Mouse (Mus musculus) limb, embryonic 15.5 days (tissue): Measurements from ENCODE around the gene Tmem81. TPM values are rescaled to one million over a fixed set of nuclear protein-coding genes. Genes with fewer than 3 reads are reported as not detected.

Experiments used
- ATAC-seq: fragments of 200-750 bp; cut with Nextera tagmentation; 2 replicates; pipeline ENCODE4 v1.8.0; 2017; ENCODE audit warnings: low read depth, moderate TSS enrichment; ENCODE audit not compliant: insufficient number of reproducible peaks, low FRiP score, low TSS enrichment
- H3K27ac ChIP-seq: fragments of 300-500 bp; sonication (generic); 2 replicates; pipeline ENCODE4 v1.5.1; 2015; ENCODE audit warnings: moderate library complexity, mild to moderate bottlenecking, inconsistent platforms
- H3K27me3 ChIP-seq: fragments of 300-500 bp; sonication (generic); 2 replicates; pipeline ENCODE4 v1.6.1; 2015; ENCODE audit warnings: inconsistent platforms
- H3K36me3 ChIP-seq: fragments of 300-500 bp; sonication (generic); 2 replicates; pipeline ENCODE4 v1.6.1; 2015; ENCODE audit warnings: inconsistent platforms
- H3K4me1 ChIP-seq: fragments of 300-500 bp; sonication (generic); 2 replicates; pipeline ENCODE4 v1.6.1; 2015; ENCODE audit warnings: inconsistent platforms
- H3K4me2 ChIP-seq: fragments of 300-500 bp; sonication (generic); 2 replicates; pipeline ENCODE4 v1.6.1; 2015; ENCODE audit warnings: mild to moderate bottlenecking, inconsistent platforms
- H3K4me3 ChIP-seq: fragments of 300-500 bp; sonication (generic); 2 replicates; pipeline ENCODE4 v1.5.1; 2015; ENCODE audit warnings: mild to moderate bottlenecking, inconsistent platforms
- H3K9ac ChIP-seq: fragments of 300-500 bp; sonication (generic); 2 replicates; pipeline ENCODE4 v1.6.1; 2015; ENCODE audit warnings: inconsistent platforms
- H3K9me3 ChIP-seq: fragments of 300-500 bp; sonication (generic); 2 replicates; pipeline ENCODE4 v1.6.1; 2016; ENCODE audit warnings: inconsistent platforms
- WGBS: fragments of 180-500 bp; shearing (Covaris S2); methylation state at CpG from one replicate; pipeline ENCODE4 v1.1.7; 2015; 5-methylcytosine and 5-hydroxymethylcytosine counted together
- polyA plus RNA-seq: library from polyadenylated mRNA; unstranded; fragments of >200 nt; fragmentation: Nextera tagmentation; extraction: Ambion mirVana; gene quantifications from 2 replicates; pipeline ENCODE4 v1.2.1, GENCODE M21; 2015

Gene Tmem81
- polyA plus RNA-seq, 1 experiment from 2014 or later, result 1.3 TPM

DNA sequence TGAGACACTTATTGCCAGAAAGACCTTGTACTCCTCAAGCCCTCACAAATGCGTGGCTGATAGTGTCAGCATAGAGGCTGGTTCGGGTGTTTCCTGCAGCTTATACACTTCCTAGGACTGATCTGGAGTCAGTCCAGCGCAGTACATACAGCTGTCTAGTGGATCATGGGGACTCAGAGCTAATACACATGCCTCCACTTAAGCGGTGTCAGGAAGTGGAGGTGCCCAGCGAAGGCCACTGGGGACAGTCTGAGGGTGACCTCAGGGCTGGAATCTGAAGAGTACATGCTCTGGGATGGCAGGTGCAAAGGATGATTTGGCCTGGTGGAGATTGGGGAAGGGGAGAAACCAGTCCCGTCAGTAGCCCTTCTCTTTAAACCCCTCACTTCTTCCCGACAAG lies 34.7 kb downstream of the Tmem81 start:
- Histone ChIP-seq H3K4me3 (no peak overlapping the region), H3K4me2 (no peak overlapping the region), H3K36me3 (no peaks in the 10 kb centered on the region), H3K27ac (no peak overlapping the region), H3K4me1 (peaks cover 20% of the 10 kb centered on the region), H3K9me3 (no peaks in the 10 kb centered on the region), H3K27me3 (peaks cover 65% of the 10 kb centered on the region), H3K9ac (no peak overlapping the region)
- 56% methylated on average over 7 of the region's 7 CpGs for WGBS
- no peak for ATAC-seq

DNA sequence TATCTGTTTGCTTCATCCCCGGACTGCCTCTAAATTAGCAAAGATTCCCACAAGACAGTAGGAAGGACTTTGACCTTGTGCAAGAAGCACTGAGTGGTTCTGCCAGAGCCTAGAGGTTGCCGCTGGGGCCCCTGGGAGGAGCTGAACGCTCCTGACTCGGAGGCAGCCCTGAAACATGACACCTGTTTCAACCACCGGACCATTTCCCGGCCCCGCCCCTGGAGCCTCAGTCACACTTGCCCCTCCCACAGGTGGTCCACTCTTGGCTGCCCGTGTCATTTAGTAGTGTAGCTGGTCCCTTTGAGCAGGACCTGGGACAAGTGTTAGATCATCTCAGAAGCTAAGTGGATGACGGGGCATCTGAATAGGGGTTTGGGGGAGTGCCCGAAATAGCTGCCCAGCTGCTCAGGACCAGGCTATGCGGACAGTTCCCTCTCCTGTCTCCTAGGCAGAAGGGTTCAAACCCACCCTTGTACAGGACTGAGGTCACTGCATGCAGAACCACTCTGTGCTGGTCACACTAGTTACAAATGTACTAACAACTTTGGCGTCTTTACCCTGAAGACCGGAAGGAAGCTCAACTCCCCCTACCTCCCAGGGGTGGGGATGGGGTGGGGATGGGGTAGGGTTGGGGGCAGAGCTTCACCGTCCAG lies 35.3 kb downstream of the Tmem81 start:
- Histone ChIP-seq H3K9me3 (no peaks in the 10 kb centered on the region), H3K4me2 (no peak overlapping the region), H3K4me3 (no peak overlapping the region), H3K27ac (no peak overlapping the region), H3K36me3 (no peaks in the 10 kb centered on the region), H3K9ac (no peak overlapping the region), H3K27me3 (peaks cover 71% of the 10 kb centered on the region), H3K4me1 (peaks cover 20% of the 10 kb centered on the region)
- ATAC-seq, result no peak
- 4% methylated on average over 14 of the region's 14 CpGs for WGBS

DNA sequence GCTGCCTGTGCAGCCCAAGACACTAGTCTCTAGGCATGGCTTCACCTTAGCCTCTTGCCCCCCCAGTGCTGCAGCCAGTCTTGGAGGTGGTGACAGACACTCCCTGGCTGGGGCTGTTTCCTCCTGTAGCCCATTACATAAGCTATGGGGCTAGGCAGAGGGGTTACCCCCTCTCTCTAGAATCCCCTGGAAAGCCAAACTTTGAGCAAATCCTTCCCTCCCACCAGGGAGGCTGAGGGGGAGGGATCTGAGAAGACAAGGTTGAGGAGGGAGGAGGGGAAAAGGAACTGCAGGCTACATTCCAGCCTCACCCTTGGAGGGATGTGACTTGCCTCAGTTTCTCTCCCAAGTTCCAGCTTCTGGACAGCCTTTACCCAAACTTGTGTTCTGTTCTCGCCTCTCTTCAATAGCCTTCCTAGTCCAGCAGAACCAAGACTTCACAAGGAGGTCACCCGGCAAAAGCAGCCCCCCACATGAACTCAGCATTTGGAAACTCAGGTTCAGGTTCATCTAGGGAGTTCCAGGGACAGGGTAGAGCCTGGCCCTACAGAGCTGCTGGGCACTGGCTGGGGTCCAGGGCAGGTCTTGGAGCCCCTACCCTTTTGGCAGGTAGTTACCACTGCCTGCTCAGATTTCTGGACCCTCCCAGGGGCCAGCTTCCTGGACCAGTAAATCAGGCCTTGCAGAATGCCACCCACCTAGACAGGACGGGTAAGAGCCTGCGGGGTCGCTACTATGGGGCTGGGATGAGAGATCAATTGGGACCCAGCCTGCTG lies 36.0 kb downstream of the Tmem81 start:
- 9% methylated on average over 5 of the region's 5 CpGs for WGBS
- no peak overlapping the region for H3K9ac ChIP-seq
- H3K27me3 ChIP-seq, result peaks cover 71% of the 10 kb centered on the region

DNA sequence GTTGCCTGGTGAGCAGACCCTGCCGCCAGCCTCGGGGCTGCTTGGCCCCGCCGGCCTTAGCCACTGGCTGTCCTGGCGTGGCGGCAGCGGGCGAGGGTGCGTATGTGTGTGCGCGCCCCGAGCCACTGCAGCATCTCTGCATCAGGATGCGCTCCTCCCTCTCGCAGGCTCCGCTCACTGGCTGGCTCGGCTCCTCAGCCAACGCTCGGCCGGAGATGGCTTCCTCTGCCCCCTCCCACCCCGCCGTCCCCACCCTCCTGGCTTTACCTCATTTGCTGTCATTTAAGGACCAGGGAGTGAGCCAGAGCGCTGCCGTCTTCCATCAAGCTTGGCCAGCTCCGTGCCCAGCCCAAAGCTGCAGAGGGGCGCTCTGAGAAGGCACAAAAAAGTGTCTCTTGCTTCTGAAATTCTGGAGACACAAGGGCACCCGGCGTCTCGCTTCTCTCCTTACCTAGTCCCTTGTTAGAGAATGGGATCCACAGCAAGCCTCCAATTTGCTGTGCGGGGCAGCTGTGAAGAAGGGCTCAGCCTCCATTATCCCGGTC lies 36.8 kb downstream of the Tmem81 start, which contains the start of gene Cntn2:
Gene Cntn2, minus strand, starts transcription at position 495 of the 545 bp plus-strand sequence.
- H3K9me3 ChIP-seq, result no peaks in the 10 kb centered on the region
- no peak within 1 kb of the TSS for H3K27ac ChIP-seq
- peak within 1 kb of the TSS; percentile 26 for H3K4me3 ChIP-seq
- peaks cover 69% of the 10 kb centered on the region for H3K27me3 ChIP-seq
- under 1% methylated on average over 28 of the region's 30 CpGs for WGBS
- no peak within 1 kb of the TSS for H3K9ac ChIP-seq
- no peak for ATAC-seq
- no peaks in the 10 kb centered on the region for H3K36me3 ChIP-seq
- peaks cover 20% of the 10 kb centered on the region for H3K4me1 ChIP-seq
- H3K4me2 ChIP-seq, result peak within 1 kb of the TSS; percentile 44

More for the DNA sequence above, 36.0 kb downstream of the Tmem81 start:
- Histone ChIP-seq H3K4me1 (peaks cover 20% of the 10 kb centered on the region), H3K9me3 (no peaks in the 10 kb centered on the region), H3K27ac (no peak overlapping the region), H3K4me2 (peak overlapping the region; percentile 44; the same call in 1 of the 2 replicates), H3K4me3 (no peak overlapping the region), H3K36me3 (no peaks in the 10 kb centered on the region)
- no peak for ATAC-seq

DNA sequence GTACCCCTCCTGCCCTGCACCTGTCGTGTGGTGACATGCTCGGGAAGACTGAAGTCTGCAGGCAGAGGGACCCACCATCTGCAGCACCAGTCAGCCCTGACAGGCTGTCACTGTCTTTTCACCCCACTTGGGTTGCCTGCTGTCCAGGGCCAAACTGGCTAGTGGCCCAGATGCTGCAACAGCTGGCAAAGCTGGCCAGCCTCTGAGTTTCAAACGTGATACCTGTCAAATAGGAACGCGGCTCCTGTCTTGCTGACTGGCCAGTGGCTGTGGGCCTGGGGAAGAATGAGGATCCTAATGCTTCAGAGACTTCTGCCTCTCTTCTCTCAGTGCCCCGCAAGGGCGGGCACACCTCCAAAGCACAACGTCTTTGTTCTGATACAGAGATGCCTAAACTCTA lies 37.8 kb downstream of the Tmem81 start:
- WGBS, result 63% methylated on average over 8 of the region's 8 CpGs
- H3K4me3 ChIP-seq, result no peak overlapping the region
- H3K27me3 ChIP-seq, result peaks cover 67% of the 10 kb centered on the region

DNA sequence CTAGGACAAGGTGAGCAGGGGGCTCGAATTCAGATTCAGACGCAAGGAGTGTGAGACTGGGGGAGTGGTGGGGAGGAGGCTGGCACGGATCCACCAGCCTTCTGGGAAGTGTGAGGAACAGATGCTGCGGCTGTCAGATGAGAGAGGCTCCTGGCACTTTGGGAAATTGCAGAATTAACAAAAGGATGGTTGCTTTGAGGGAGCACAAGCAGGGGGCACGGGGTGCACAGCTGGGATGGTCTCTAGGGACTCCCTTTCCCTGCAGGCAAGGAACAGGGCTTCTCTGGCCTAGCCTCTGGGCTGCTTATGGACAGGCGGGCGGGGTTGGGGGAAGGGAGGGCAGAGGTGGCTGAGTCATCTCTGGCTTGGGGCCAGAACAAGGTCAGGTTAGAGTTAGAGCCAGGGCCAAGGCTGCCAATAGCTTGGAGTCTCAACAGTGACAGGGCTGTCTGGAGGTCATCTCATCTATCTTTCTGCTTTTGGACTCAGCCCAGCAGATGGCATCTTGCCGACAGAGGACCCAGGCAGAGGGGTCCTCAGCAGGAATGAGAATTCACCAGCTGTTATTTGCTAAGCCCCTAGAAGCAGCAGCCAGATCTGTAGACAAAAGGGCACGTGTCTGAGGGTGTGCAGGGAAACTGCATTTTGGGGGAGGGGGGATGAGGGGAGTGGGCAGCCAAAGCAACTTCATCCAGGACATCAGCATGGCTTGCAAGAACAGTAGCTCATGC lies 52.0 kb downstream of the Tmem81 start:
- H3K27ac ChIP-seq, result no peak overlapping the region
- peaks cover 11% of the 10 kb centered on the region for H3K4me1 ChIP-seq
- H3K4me2 ChIP-seq, result no peak overlapping the region
- 16% methylated on average over 9 of the region's 9 CpGs for WGBS
- no peak for ATAC-seq
- no peak overlapping the region for H3K4me3 ChIP-seq
- H3K27me3 ChIP-seq, result no peaks in the 10 kb centered on the region; the same call in 1 of the 2 replicates
- H3K9ac ChIP-seq, result no peak overlapping the region
- no peaks in the 10 kb centered on the region for H3K9me3 ChIP-seq
- H3K36me3 ChIP-seq, result no peaks in the 10 kb centered on the region

More for the DNA sequence above, 37.8 kb downstream of the Tmem81 start:
- no peaks in the 10 kb centered on the region for H3K9me3 ChIP-seq
- no peaks in the 10 kb centered on the region for H3K36me3 ChIP-seq
- H3K9ac ChIP-seq, result no peak overlapping the region
- peaks cover 20% of the 10 kb centered on the region for H3K4me1 ChIP-seq
- H3K4me2 ChIP-seq, result no peak overlapping the region
- ATAC-seq, result no peak
- no peak overlapping the region for H3K27ac ChIP-seq

Other genes starting within 250 kb of the Tmem81 start
- 0.13 and 0.15 TPM in 2 replicates for gene Klhdc8a, start 207.6 kb upstream of the Tmem81 start, polyA plus RNA-seq
- 6.9 and 8.2 TPM in 2 replicates for gene Nuak2, start 190.1 kb upstream of the Tmem81 start, polyA plus RNA-seq
- 7.3 and 9.9 TPM in 2 replicates for gene Tmcc2, start 114.9 kb upstream of the Tmem81 start, polyA plus RNA-seq
- 13.7 and 16.5 TPM in 2 replicates for gene Dstyk, start 88.7 kb upstream of the Tmem81 start, polyA plus RNA-seq
- 40.1 and 41.5 TPM in 2 replicates for gene Rbbp5, start 28.9 kb upstream of the Tmem81 start, polyA plus RNA-seq
- 0.20 and 0.35 TPM in 2 replicates for gene Cntn2, start 37.0 kb downstream of the Tmem81 start, polyA plus RNA-seq
- gene Nfasc, start 235.6 kb downstream of the Tmem81 start, polyA plus RNA-seq, result 0.68 and 0.96 TPM in 2 replicates